Mouse (Mus musculus) hindbrain, embryonic 15.5 days (tissue): ENCODE data around the gene Prss1. TPM values are rescaled to one million over a fixed set of nuclear protein-coding genes. Genes with fewer than 3 reads are reported as not detected.
"Not testable (repeated sequence)": the region's sequence is repeated elsewhere in the genome, so short reads cannot be mapped to it uniquely, and the experiment has no call there.

Source experiments
- ATAC-seq: fragments of 200-750 bp; cut with Nextera tagmentation; 2 replicates; pipeline ENCODE4 v1.8.0; 2017; ENCODE audit warnings: low read depth, moderate number of reproducible peaks, moderate TSS enrichment; ENCODE audit not compliant: low FRiP score
- H3K27ac ChIP-seq: fragments of 300-500 bp; sonication (generic); replicated peaks from 2 replicates; pipeline ENCODE4 v1.5.1; 2015; ENCODE audit warnings: mild to moderate bottlenecking, inconsistent platforms
- H3K27me3 ChIP-seq: fragments of 300-500 bp; sonication (generic); 2 replicates; pipeline ENCODE4 v1.6.1; 2015; ENCODE audit warnings: control low read depth, inconsistent platforms
- H3K36me3 ChIP-seq: fragments of 300-500 bp; sonication (generic); 2 replicates; pipeline ENCODE4 v1.6.1; 2015; ENCODE audit warnings: control low read depth, inconsistent platforms
- H3K4me1 ChIP-seq: fragments of 300-500 bp; sonication (generic); replicated peaks from 2 replicates; pipeline ENCODE4 v1.6.1; 2015; ENCODE audit warnings: control low read depth, inconsistent platforms
- H3K4me2 ChIP-seq: fragments of 300-500 bp; sonication (generic); 2 replicates; pipeline ENCODE4 v1.6.1; 2015; ENCODE audit warnings: moderate library complexity, mild to moderate bottlenecking, inconsistent platforms
- H3K4me3 ChIP-seq: fragments of 300-500 bp; sonication (generic); 2 replicates; pipeline ENCODE4 v1.5.1; 2015; ENCODE audit warnings: mild to moderate bottlenecking, inconsistent platforms
- H3K9ac ChIP-seq: fragments of 300-500 bp; sonication (generic); 2 replicates; pipeline ENCODE4 v1.6.1; 2015; ENCODE audit warnings: inconsistent platforms
- H3K9me3 ChIP-seq: fragments of 300-500 bp; sonication (generic); 2 replicates; pipeline ENCODE4 v1.6.1; 2016; ENCODE audit warnings: control low read depth, inconsistent platforms
- WGBS: fragments of 180-500 bp; shearing (Covaris S2); methylation state at CpG from one replicate; pipeline ENCODE4 v1.1.7; 2015; 5-methylcytosine and 5-hydroxymethylcytosine counted together
- polyA plus RNA-seq: library from polyadenylated mRNA; unstranded; fragments of >200 nt; fragmentation: Nextera tagmentation; extraction: Ambion mirVana; gene quantifications from 2 replicates; pipeline ENCODE4 v1.2.1, GENCODE M21; 2015

Gene Prss1
- polyA plus RNA-seq, result not detected in 2 replicates

DNA sequence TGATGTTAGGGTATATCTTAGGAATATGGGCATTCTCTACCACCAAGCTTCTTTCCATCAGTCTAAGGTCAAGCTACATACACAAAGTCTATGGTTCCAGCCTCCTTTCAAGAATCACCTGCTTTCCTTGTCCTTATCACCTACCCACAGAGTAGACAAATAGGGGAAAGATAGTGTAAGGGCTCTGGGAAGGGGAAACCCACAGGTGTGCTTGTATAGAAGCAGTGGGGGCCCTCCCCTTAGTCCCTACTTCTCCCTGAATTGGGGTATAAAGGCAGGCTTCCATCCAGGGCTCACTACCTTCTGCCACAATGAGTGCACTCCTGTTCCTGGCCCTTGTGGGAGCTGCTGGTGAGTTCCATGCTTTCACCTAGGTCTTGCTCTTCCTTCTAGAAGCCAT, at the start of gene Prss1:
TSS of gene Prss1 (plus strand) at position 301 of the 400 bp plus-strand sequence.
- H3K36me3 ChIP-seq, ATAC-seq, H3K27me3 ChIP-seq, H3K9me3 ChIP-seq, H3K4me2 ChIP-seq, H3K9ac ChIP-seq, H3K4me3 ChIP-seq, H3K27ac ChIP-seq, H3K4me1 ChIP-seq: not testable (repeated sequence)

DNA sequence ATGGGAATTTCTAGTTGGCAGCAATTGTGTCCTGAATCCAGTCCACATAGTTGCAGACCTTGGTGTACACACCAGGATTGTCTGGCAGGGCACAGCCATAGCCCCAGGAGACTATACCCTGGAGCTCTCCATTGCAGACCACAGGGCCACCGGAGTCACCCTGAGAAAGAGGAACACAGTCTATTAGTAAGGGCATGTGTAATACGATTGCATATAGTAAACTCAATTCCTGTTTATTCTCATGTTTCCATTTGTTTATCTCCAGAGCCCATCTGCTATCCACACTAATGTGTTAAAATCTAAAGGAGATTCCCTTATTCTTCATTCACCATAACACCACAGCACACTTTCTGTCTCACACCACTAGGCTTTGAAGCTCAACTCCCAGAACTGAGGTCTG, 16.5 kb upstream of the Prss1 start:
- 86% methylated on average over 1 of the region's 2 CpGs for WGBS
- H3K9ac ChIP-seq, H3K4me1 ChIP-seq: not testable (repeated sequence)

GRCm38 (mm10) chr6:41446045-41446444, 12.7 kb upstream of the Prss1 start, which contains the start of gene Gm10334:
Gene Gm10334 (minus strand): TSS chr6:41446145.
- not testable (repeated sequence) for H3K9ac ChIP-seq, H3K27ac ChIP-seq, H3K36me3 ChIP-seq, H3K9me3 ChIP-seq, H3K4me2 ChIP-seq, H3K4me1 ChIP-seq, ATAC-seq, H3K4me3 ChIP-seq, H3K27me3 ChIP-seq

More for the DNA sequence above, 16.5 kb upstream of the Prss1 start:
- not testable (repeated sequence) for H3K27ac ChIP-seq, H3K4me3 ChIP-seq, H3K27me3 ChIP-seq, H3K9me3 ChIP-seq, H3K36me3 ChIP-seq, H3K4me2 ChIP-seq, ATAC-seq

DNA sequence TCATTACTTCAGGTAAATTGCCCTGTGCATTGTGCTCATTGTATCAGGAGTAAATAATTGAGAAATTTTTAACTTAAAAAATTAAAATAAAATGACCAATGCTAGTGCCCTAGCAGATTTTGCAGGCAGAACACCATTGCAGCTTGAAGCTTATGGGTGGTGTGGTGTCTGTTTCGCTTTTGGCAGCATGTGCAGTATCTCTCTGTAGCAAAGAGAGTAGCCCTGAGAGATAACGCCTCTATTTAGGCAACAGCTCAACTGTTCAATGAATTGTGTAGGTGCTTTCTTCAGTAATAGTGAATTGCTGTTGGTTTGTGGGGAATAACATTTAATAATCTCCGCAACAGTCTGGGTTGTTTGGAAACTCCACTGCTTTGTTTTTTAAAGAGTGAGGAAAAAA, 40.6 kb downstream of the Prss1 start:
- Histone ChIP-seq H3K4me1 (no peaks in the 10 kb centered on the region), H3K4me2 (no peak overlapping the region), H3K36me3 (no peaks in the 10 kb centered on the region), H3K4me3 (no peak overlapping the region), H3K9ac (no peak overlapping the region), H3K27me3 (no peaks in the 10 kb centered on the region), H3K27ac (no peak overlapping the region), H3K9me3 (no peaks in the 10 kb centered on the region)
- ATAC-seq, result no peak
- WGBS, result 89% methylated on average over 3 of the region's 3 CpGs

DNA sequence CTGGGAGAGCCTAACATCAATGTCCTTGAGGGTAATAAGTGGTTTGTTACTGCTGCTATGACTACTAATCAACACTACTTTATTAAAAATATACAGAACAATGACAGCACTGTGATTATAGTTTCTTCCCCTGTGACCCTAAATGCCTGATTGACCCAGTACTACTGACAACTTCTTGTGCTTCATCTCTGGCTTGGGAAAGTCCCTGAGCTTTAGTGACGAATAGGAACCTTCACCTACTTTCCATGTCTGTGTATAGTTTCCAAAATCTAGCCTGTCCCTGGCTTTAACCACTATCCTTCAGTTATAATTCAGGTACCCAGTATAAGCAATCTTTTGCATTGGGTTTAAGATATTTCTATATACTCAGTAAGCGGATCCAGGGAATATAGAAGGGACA, 46.2 kb downstream of the Prss1 start:
- H3K27me3 ChIP-seq, result no peaks in the 10 kb centered on the region
- WGBS, result 87% methylated on average over 2 of the region's 2 CpGs
- no peak overlapping the region for H3K27ac ChIP-seq
- ATAC-seq, result no peak
- no peak overlapping the region for H3K9ac ChIP-seq
- H3K4me1 ChIP-seq, result no peaks in the 10 kb centered on the region
- H3K4me3 ChIP-seq, result no peak overlapping the region
- no peaks in the 10 kb centered on the region for H3K36me3 ChIP-seq
- H3K9me3 ChIP-seq, result no peaks in the 10 kb centered on the region
- H3K4me2 ChIP-seq, result no peak overlapping the region

- no peak overlapping the region for H3K4me2 ChIP-seq
- H3K27me3 ChIP-seq, result no peaks in the 10 kb centered on the region
- WGBS, result 79% methylated on average over 6 of the region's 6 CpGs
Observed at GRCm38 (mm10) chr6:41505323-41505722, 46.6 kb downstream of the Prss1 start.

More at GRCm38 (mm10) chr6:41505323-41505722, 46.6 kb downstream of the Prss1 start:
- Histone ChIP-seq H3K9ac (no peak overlapping the region), H3K4me3 (no peak overlapping the region), H3K36me3 (no peaks in the 10 kb centered on the region), H3K9me3 (no peaks in the 10 kb centered on the region), H3K4me1 (no peaks in the 10 kb centered on the region), H3K27ac (no peak overlapping the region)
- no peak for ATAC-seq

Other genes starting within 250 kb of the Prss1 start
- not detected in 2 replicates for gene Try4, start 156.7 kb upstream of the Prss1 start, polyA plus RNA-seq
- 0.52 and 0.55 TPM in 2 replicates for gene Try5, start 142.1 kb upstream of the Prss1 start, polyA plus RNA-seq
- gene Try10, start 104.8 kb upstream of the Prss1 start, polyA plus RNA-seq, result not detected in 2 replicates
- not detected in 2 replicates for gene Prss3, start 81.3 kb upstream of the Prss1 start, polyA plus RNA-seq
- gene Gm5771, start 66.6 kb upstream of the Prss1 start, polyA plus RNA-seq, result not detected in 2 replicates
- gene Gm10334, start 12.8 kb upstream of the Prss1 start, polyA plus RNA-seq, result not detected in 2 replicates
- gene Prss2, start 62.9 kb downstream of the Prss1 start, polyA plus RNA-seq, result not detected in 2 replicates
- 40.1 and 44.4 TPM in 2 replicates for gene Ephb6, start 146.6 kb downstream of the Prss1 start, polyA plus RNA-seq
- gene Trpv6, start 177.5 kb downstream of the Prss1 start, polyA plus RNA-seq, result 0.80 and 0.92 TPM in 2 replicates
- gene Trpv5, start 221.8 kb downstream of the Prss1 start, polyA plus RNA-seq, result not detected in 2 replicates
- not detected in 2 replicates for gene Llcfc1, start 225.5 kb downstream of the Prss1 start, polyA plus RNA-seq
- 0.22 and 0.78 TPM in 2 replicates for gene Kel, start 245.4 kb downstream of the Prss1 start, polyA plus RNA-seq